Mouse (Mus musculus) embryonic facial prominence, embryonic 13.5 days (tissue): ENCODE results near the gene Sgf29. TPM values are rescaled to one million over a fixed set of nuclear protein-coding genes. Genes with fewer than 3 reads are reported as not detected.
A peak's percentile ranks its signal among the peaks of the same experiment; 100 is the strongest.

Experiments used
- ATAC-seq: fragments of 200-750 bp; cut with Nextera tagmentation; 2 replicates; pipeline ENCODE4 v1.8.0; 2017; ENCODE audit warnings: low read depth; ENCODE audit not compliant: insufficient number of reproducible peaks, insufficient read depth, low FRiP score, low TSS enrichment
- H3K27ac ChIP-seq: fragments of 300-500 bp; sonication (generic); 2 replicates; pipeline ENCODE4 v1.5.1; 2015; ENCODE audit warnings: moderate library complexity, mild to moderate bottlenecking, inconsistent platforms
- H3K27me3 ChIP-seq: fragments of 300-500 bp; sonication (generic); 2 replicates; pipeline ENCODE4 v1.6.1; 2015; ENCODE audit warnings: mild to moderate bottlenecking, inconsistent platforms
- H3K36me3 ChIP-seq: fragments of 300-500 bp; sonication (generic); 2 replicates; pipeline ENCODE4 v1.6.1; 2015; ENCODE audit warnings: mild to moderate bottlenecking, inconsistent platforms
- H3K4me1 ChIP-seq: fragments of 300-500 bp; sonication (generic); 2 replicates; pipeline ENCODE4 v1.6.1; 2015; ENCODE audit warnings: inconsistent platforms
- H3K4me2 ChIP-seq: fragments of 300-500 bp; sonication (generic); 2 replicates; pipeline ENCODE4 v1.6.1; 2015; ENCODE audit warnings: moderate library complexity, mild to moderate bottlenecking, inconsistent platforms
- H3K4me3 ChIP-seq: fragments of 300-500 bp; sonication (generic); 2 replicates; pipeline ENCODE4 v1.5.1; 2015; ENCODE audit warnings: mild to moderate bottlenecking, inconsistent platforms
- H3K9ac ChIP-seq: fragments of 300-500 bp; sonication (generic); 2 replicates; pipeline ENCODE4 v1.6.1; 2015; ENCODE audit warnings: mild to moderate bottlenecking, inconsistent platforms
- H3K9me3 ChIP-seq: fragments of 300-500 bp; sonication (generic); 2 replicates; pipeline ENCODE4 v1.6.1; 2016; ENCODE audit warnings: inconsistent platforms
- WGBS: fragments of 180-500 bp; shearing (Covaris S2); methylation state at CpG from one replicate; pipeline ENCODE4 v1.1.7; 2015; ENCODE audit warnings: mixed read lengths; 5-methylcytosine and 5-hydroxymethylcytosine counted together
- polyA plus RNA-seq: library from polyadenylated mRNA; unstranded; fragments of >200 nt; fragmentation: Nextera tagmentation; extraction: Ambion mirVana; gene quantifications from 2 replicates; pipeline ENCODE4 v1.2.1, GENCODE M21; 2015

The Sgf29 gene
- polyA plus RNA-seq, 1 experiment from 2014 or later = 48.9 TPM

DNA sequence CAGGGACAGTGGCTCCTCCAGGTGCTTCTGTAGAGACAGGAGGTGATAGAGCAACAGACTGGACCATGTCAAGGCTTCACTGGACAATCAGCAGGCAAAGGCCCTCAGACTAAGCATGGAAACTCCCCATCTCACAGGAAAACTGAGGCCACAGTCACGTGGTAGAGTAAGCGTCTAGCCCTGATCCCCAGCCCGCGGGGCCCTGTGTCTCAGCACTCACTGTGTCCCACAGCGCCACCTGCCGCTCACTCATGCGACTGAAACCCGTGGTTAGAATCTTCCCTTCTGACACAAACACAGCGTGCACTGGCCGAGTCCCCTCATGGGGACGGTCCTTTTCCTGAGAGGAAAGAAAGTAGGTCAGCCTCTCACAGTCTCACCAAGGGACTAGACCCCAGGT lies 52.0 kb downstream of the Sgf29 start:
- no peak overlapping the region for H3K27ac ChIP-seq
- H3K4me1 ChIP-seq = peaks cover 33% of the 10 kb centered on the region
- 0 out of 2 replicates have a peak, but pooled peaks have one; percentile 41 for ATAC-seq
- 0 out of 2 replicates have a peak, but pooled peaks cover 16% of the 10 kb centered on the region for H3K36me3 ChIP-seq
- 2% methylated on average over 11 of the region's 11 CpGs for WGBS
- H3K9me3 ChIP-seq = no peaks in the 10 kb centered on the region
- peak overlapping the region; percentile 49; the same call in 1 of the 2 replicates for H3K9ac ChIP-seq
- peaks cover 39% of the 10 kb centered on the region for H3K27me3 ChIP-seq
- peak overlapping the region; percentile 36 for H3K4me2 ChIP-seq
- peak overlapping the region; percentile 2; the same call in 1 of the 2 replicates for H3K4me3 ChIP-seq

- H3K4me1 ChIP-seq = peaks cover 28% of the 10 kb centered on the region
- H3K4me2 ChIP-seq = peak overlapping the region; percentile 36
- H3K4me3 ChIP-seq = 0 out of 2 replicates have a peak overlapping the region, but pooled peaks have one; percentile 2
- no peak for ATAC-seq
- H3K9me3 ChIP-seq = no peaks in the 10 kb centered on the region
- H3K9ac ChIP-seq = peak overlapping the region; percentile 49; the same call in 1 of the 2 replicates
- no peak overlapping the region for H3K27ac ChIP-seq
- H3K27me3 ChIP-seq = peaks cover 40% of the 10 kb centered on the region
- WGBS = 61% methylated on average over 24 of the region's 24 CpGs
- H3K36me3 ChIP-seq = 0 out of 2 replicates have a peak, but pooled peaks cover 16% of the 10 kb centered on the region
Measured at GRCm38 (mm10) chr7:126701559-126702357, 52.6 kb downstream of the Sgf29 start.

- ATAC-seq = no peak
- no peak overlapping the region for H3K9ac ChIP-seq
- WGBS = 82% methylated on average over 6 of the region's 6 CpGs
- H3K4me2 ChIP-seq = no peak overlapping the region
- peaks cover 40% of the 10 kb centered on the region for H3K27me3 ChIP-seq
- no peaks in the 10 kb centered on the region for H3K9me3 ChIP-seq
- 0 out of 2 replicates have a peak, but pooled peaks cover 10% of the 10 kb centered on the region for H3K36me3 ChIP-seq
- no peak overlapping the region for H3K4me3 ChIP-seq
- H3K27ac ChIP-seq = no peak overlapping the region
- peaks cover 22% of the 10 kb centered on the region for H3K4me1 ChIP-seq
Measured at GRCm38 (mm10) chr7:126702358-126702757, 53.2 kb downstream of the Sgf29 start.

DNA sequence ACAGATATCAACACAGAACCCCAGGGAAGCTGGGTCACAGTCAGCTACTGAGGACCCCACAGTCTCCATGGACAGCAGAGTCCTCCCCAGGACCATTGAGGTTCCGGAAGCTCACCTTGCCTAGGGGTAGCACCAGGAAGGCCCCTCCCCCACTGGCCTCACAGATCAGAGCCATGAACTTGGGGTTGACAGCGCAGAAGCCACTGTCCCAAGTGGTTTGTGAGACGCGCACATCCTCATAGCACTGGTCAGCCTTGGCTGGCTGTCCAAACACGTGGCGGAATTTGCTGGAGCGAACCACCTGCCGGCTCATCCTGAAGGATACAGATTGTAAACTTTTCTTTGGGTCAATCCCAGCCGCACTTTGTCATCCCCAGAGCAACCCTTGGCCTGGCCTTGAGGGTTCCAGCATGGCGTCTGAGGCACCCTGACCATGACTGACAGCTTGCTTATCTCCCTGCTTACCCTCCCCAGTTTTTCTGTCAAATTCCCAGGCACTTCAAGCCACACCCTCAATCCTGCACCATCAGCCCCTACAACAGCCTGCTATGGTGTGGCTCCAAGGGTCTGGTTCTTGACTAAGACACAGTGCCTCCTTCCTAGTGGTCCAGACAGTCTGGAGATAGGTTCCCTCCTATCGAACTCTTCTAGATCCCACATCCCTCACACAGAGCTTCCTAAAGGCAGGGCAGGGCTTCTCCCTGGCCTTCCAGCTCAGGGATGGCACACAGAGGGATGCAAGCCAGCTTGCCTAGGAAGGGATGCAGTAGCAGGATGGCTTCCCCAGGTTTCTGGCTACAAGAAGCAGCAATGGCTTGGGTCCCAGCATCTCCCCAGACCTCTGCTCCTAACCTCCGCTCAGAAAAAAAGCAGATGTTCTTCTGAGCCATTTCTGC lies 54.0 kb downstream of the Sgf29 start:
- H3K36me3 ChIP-seq = 0 out of 2 replicates have a peak, but pooled peaks cover 10% of the 10 kb centered on the region
- 76% methylated on average over 12 of the region's 12 CpGs for WGBS
- no peak for ATAC-seq
- no peak overlapping the region for H3K27ac ChIP-seq
- H3K9me3 ChIP-seq = no peaks in the 10 kb centered on the region
- peaks cover 40% of the 10 kb centered on the region for H3K27me3 ChIP-seq
- peak overlapping the region; percentile 6; the same call in 1 of the 2 replicates for H3K4me3 ChIP-seq
- peak overlapping the region; percentile 77 for H3K9ac ChIP-seq
- peak overlapping the region; percentile 98 for H3K4me2 ChIP-seq
- H3K4me1 ChIP-seq = peaks cover 20% of the 10 kb centered on the region

GRCm38 (mm10) chr7:126703757-126704077 lies 54.6 kb downstream of the Sgf29 start:
- 11% methylated on average over 7 of the region's 7 CpGs for WGBS
- Histone ChIP-seq H3K36me3 (0 out of 2 replicates have a peak, but pooled peaks cover 10% of the 10 kb centered on the region), H3K9me3 (no peaks in the 10 kb centered on the region), H3K4me1 (peaks cover 20% of the 10 kb centered on the region), H3K4me3 (peak overlapping the region; percentile 54), H3K9ac (peak overlapping the region; percentile 77), H3K4me2 (peak overlapping the region; percentile 98), H3K27me3 (peaks cover 40% of the 10 kb centered on the region), H3K27ac (no peak overlapping the region)
- ATAC-seq = no peak

- Histone ChIP-seq H3K9ac (peak overlapping the region; percentile 77), H3K4me3 (peak overlapping the region; percentile 54), H3K9me3 (0 out of 2 replicates have a peak, but pooled peaks cover 3% of the 10 kb centered on the region), H3K4me1 (peaks cover 20% of the 10 kb centered on the region), H3K36me3 (0 out of 2 replicates have a peak, but pooled peaks cover 6% of the 10 kb centered on the region), H3K27ac (no peak overlapping the region), H3K4me2 (peak overlapping the region; percentile 98), H3K27me3 (peaks cover 40% of the 10 kb centered on the region)
- peak; percentile 54 for ATAC-seq
- 2% methylated on average over 39 of the region's 39 CpGs for WGBS
Measured at GRCm38 (mm10) chr7:126704121-126704980, 55.2 kb downstream of the Sgf29 start.

DNA sequence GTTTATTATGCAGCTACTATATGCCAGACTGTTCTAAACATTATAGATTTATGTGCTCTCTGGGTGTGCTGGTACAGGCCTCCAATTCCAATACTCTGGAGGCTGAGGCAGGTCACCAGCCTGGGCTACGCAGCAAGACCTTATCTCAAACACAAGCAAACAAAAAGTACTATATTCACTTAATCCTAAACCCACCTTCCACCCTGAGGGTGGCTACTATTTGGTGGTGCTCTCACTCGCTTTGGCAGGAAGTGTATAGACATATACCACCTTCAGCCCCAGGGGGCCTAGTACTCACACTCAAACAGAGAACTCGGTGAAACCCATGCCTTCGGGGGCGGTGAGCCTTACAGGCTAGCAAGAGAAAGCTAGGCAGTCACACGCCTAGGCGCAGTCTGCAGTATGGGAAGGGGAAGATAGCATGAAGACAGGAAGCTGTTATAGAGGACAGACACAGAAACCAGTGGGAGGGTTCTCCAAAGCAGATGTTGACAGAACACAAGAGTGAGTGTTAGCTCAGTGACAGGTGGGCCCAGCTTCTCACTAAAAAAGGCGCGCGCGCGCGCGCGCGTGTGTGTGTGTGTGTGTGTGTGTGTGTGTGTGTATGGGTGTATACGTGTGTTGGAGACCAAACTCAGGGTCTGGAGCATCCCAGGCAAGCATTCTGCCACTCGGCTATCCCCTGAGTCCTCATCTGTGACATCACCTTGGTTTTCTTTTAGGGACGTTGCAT lies 58.5 kb downstream of the Sgf29 start, which contains the start of gene Coro1a:
TSS of gene Coro1a (minus strand) at position 346 of the 733 bp plus-strand sequence.
- H3K27me3 ChIP-seq = peaks cover 35% of the 10 kb centered on the region
- H3K27ac ChIP-seq = no peak within 1 kb of the TSS
- no peak within 1 kb of the TSS for H3K9ac ChIP-seq
- WGBS = 88% methylated on average over 19 of the region's 19 CpGs
- H3K4me3 ChIP-seq = no peak within 1 kb of the TSS
- ATAC-seq = no peak
- peaks cover 13% of the 10 kb centered on the region for H3K4me1 ChIP-seq
- 0 out of 2 replicates have a peak, but pooled peaks cover 3% of the 10 kb centered on the region for H3K9me3 ChIP-seq
- no peak within 1 kb of the TSS for H3K4me2 ChIP-seq
- H3K36me3 ChIP-seq = no peaks in the 10 kb centered on the region

DNA sequence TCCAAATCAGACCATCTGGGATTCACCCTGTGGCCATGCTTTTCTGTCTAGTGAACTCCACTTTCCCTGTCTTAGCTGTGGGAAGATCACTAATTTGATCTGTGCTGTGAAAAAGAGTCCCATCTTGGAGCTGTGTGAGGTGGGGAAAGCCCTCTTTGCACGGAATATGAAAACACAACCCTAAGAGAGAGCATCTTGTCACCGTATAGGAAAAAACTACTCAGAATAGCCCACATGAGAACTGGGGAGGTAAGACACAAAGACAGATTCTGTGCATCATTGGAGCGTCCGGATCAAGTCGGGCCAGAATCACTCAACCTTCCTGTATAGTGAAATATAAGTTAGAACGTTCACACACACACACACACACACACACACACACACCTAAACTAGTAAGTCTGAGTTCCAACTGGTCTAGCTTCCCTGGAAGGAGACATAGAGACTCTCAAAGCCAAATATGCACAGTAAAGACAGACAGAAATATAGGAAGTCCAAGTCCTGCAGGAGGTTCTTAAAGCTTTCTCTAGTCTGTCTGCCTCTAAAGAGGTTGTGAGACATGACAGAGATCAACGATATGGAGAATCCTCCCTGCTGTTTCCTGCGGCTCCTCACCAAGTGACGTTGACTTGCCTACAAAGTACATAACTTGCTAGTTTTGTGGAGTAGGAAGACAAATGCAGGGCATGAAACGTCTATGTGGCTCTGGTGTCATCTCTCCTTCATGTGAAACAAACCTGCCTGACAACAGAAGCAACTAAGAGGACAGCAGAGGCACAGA lies 59.3 kb downstream of the Sgf29 start:
- Histone ChIP-seq H3K9me3 (0 out of 2 replicates have a peak, but pooled peaks cover 3% of the 10 kb centered on the region), H3K36me3 (no peaks in the 10 kb centered on the region), H3K4me1 (peaks cover 13% of the 10 kb centered on the region), H3K27ac (no peak overlapping the region), H3K4me2 (no peak overlapping the region), H3K4me3 (no peak overlapping the region), H3K27me3 (peaks cover 28% of the 10 kb centered on the region), H3K9ac (no peak overlapping the region)
- ATAC-seq = no peak
- 87% methylated on average over 10 of the region's 10 CpGs for WGBS

GRCm38 (mm10) chr7:126710266-126710665 lies 61.2 kb downstream of the Sgf29 start:
- H3K36me3 ChIP-seq = no peaks in the 10 kb centered on the region

More at GRCm38 (mm10) chr7:126710266-126710665, 61.2 kb downstream of the Sgf29 start:
- no peak overlapping the region for H3K4me2 ChIP-seq
- H3K9ac ChIP-seq = no peak overlapping the region
- no peak for ATAC-seq
- H3K9me3 ChIP-seq = 0 out of 2 replicates have a peak, but pooled peaks cover 3% of the 10 kb centered on the region
- 74% methylated on average over 4 of the region's 4 CpGs for WGBS
- peaks cover 9% of the 10 kb centered on the region for H3K27me3 ChIP-seq
- H3K4me1 ChIP-seq = no peaks in the 10 kb centered on the region
- H3K4me3 ChIP-seq = no peak overlapping the region
- no peak overlapping the region for H3K27ac ChIP-seq
